Mouse (Mus musculus): ENCODE measurements around the gene Amigo3.

Amigo3 gene

DNA sequence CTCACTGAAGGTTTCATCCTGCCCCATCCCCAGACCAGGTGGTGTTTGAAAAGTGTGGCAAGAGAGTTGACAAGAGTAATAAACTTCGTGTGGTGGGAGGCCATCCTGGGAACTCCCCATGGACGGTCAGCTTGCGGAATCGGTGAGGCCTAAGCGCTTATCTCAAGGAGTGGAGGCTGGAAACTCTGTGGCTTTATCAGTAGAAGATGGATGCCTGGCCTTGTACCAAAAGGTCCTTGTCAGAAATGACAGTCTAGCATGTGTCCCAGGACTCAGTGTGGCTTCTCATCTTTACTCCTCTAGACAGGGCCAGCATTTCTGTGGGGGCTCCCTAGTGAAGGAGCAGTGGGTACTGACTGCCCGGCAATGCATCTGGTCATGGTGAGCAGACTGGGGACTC lies 30.6 kb downstream of the Amigo3 start:
- no peak for DNase-seq (ENCODE audit: low spot score)

DNA sequence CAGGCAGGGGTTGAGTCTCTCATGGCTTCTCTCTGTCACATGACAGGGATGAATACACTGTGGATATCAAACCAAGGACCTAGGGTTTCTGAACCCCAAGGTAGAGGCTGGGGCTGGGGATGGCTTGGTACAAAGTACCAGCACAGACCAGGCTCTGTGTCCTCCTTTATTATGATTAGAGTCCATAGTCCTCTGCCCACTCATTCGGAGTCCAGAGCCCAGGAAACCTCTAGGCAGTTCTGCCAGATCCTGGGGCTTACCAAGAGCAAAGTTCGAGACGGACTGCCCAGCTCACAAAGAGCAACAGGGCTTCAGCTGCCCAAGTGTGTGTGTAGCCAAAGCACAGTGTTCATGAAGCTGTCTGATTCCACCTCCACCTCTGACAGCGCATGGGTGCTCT lies 32.3 kb downstream of the Amigo3 start:
- no peak for DNase-seq (ENCODE audit: low spot score)

DNA sequence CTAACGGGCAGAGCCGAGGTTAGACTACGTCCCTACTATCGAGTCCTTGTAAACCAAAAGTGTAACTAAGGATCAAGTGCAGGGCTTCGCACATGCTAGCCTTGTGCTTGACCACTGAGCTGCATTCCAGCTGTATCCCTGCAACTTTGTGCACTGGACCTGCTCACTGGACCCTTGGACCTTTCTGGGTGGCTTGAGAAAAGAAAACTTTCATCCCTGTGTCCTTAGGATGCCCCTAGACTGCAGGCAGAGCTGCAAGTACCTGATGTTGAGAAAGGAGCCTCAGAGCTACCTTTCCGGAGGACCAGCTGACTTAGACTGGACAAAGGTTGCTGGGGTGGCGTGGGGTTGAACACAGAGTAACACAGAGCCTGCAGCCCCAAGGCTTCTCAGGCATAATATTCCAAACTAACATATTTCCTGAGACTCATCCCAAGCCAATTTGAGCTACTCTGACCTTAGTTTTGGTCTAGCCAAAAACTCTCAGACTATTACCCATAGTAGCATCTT lies 37.7 kb downstream of the Amigo3 start:
- DNase-seq (ENCODE audit: low spot score), result no peak

DNA sequence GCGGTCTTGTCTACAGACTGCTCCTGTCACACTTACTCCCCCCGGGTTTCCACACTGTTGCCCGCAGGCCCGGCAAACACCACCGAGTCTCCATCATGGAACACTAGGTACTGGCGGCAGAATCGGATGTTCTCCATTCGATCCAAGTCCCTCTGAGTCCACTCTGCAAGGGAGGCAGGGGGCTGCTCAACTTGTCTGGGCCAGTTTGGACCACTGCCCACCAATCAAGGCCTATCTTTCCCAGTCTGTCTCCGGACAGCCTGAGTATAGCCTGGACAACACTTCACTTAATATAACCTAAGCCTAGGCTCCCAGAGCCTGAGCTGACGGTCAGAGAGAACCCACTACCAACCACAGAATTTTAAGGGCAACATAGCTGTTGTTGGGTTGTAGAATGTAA lies 40.6 kb downstream of the Amigo3 start:
- DNase-seq (ENCODE audit: low spot score), result no peak

DNA sequence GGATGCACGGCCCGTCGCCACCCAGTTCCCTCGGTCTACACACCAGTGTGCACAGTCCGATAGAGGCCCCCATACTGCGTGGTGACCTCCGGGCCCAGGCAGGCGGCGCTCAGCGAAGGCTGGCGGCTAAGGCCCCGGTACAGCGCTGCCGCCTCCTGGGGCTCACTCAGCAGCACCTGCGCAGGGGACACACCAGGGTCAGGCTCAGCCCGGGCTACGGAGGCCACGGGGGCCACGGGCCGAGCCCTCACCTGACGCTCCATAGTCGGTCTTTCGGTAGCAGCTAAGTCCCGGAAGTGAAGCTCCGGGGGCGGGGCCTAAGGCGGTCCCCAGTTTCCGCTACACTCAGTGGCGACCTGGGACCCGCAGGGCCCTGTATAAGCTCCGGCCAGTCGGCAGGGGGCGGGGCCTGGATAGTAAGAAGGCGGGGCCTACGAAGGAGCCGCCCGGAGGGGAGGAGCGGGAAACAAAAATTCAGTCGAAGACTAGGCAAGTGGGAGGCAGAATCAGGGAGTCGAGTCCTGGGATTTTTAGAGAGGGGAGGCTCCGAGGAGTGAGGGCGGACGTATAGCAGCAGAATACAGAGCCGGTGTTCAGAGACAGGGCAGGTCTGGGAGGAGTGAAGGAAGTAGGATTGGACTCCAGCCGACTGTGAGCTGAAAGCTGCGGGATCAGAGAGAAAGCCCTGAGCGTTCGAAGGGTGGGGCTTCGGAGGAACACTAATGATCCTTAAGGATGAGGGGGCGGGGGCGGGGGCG lies 41.4 kb downstream of the Amigo3 start, which contains the start of gene Apeh:
TSS of gene Apeh (minus strand) at position 423 of the 758 bp plus-strand sequence.
- DNase-seq (ENCODE audit: low spot score), result peak; percentile 94

DNA sequence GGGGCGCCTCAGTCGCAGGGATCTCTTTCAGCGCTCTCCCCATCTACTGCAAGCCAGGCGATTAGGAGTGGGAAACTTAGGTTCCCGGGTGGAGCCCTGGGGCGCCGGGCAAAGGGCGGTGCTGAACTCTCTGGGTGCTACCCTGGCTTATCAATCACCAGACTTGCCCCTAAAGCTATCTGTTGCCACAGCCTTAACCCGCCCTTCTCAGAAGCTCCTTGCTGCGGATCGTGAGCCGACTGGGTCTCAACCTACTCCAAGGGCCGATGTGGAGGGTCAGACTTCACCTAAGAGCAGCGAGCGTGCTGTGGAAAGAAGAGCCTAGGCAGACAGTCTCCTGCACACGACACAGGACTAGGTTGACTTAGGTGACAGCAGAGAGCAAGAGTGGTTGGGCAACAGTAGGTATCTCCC lies 42.0 kb downstream of the Amigo3 start:
- peak; percentile 38 for DNase-seq (ENCODE audit: low spot score)

DNA sequence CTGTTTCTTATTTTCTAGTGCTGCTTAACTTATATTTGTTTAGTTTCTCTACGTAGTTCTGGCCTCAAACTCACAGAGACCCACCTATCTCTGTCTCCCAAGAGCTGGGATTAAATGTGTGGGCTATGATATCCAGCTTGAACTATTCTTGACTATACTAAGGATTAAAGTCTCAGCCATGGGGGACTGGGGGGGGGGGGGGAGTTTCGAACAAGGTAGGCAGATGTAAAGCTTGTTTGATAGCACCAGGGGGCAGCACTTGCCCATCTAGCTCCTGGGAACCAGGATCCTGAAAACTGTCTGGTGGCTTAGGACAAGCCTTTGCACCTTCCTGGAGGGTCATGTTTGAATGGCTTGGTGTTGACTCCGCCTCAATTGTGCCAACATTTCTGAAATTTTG lies 42.6 kb downstream of the Amigo3 start:
- peak; percentile 61 for DNase-seq (ENCODE audit: low spot score)

DNA sequence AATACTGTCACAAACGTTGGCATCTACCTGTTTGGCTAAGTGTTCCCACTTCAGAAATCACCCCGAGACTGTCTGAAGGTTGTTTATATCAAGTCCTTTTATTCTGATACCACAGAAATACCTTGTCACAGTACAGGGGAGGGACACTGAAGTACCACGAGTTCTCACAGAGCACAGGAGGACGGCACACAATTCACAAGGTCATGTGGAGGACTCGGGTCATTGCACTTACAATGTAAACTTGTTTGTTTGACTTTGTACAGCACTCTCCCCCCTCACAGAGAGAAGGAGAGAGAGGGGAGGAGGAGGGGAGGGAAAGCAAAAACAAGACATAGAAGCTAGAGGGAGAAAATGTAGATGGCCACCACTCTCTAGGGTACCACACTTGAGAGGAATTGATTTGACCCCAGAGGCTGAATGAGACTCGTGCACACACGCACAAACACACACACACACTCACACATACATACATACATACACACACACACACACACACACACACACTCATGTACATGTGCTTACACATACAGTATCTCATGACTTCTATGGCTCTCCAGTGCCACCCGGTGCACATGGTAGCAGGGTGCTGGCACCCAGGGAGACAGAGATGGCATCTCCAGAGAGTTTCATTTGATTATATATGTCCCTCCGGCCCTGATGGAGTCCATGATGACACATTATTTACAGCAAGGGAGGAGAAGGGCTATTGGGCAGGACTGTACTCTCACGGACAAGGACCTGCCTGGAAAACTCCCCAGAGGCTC lies 43.2 kb downstream of the Amigo3 start:
- no peak for DNase-seq (ENCODE audit: low spot score)

DNA sequence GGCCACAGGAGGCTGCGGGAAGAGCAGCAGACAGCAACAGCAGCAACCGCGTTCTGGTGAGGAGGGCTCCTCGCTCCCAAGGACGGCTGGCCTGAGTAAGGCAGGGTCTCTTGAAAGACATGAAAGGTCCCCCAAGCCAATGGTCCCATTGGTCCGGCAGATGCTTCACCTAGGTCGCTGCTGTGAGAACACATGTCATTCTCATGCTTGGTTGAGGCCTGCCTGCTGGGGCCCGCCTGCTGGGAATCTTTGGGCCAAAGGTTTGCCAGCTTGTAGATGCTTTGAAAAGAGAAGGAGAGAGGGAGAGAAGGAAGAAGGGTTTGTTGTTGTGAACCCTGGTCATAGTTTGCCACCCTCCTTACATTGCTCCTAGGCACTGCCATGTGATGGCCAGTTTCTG lies 46.7 kb downstream of the Amigo3 start:
- no peak for DNase-seq (ENCODE audit: low spot score)

DNA sequence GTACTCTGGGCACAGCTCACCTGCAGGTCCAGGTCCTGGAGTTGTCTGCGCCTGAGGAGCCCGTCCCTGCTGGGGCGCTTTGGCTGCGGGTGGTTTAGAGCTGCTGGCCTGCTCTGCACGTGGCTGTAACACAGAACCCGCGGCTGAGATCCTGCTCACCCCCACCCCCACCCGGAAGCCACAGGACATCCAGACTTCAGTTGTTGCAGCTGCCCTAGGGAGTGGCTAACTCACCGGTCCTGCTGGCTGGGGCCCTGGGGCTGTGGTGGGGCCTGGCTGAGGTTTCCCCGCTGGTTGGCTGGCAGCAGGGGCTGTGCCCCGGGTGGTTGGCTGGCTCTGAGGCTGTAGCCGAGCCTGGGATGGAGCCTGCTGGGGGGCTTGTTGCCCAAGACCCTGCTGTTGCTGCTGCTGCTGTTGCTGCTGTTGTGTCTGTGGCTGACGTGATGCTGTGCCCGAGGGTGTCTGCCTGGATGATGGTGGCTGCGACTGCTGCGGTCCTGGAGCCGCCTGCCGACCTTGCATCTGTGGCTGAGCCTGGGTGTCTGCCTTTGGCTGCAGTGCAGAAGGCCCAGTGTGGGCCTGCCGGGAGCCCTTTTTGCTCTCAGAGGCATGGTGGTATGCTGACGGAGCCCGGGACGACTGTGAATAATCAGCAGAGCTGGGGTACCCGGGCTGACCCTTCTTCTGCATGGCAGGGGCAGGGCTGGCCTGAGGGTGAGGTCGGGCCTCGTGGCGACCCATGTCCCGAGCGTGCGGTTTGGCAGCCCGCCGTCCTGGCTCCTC lies 52.0 kb downstream of the Amigo3 start:
- DNase-seq (ENCODE audit: low spot score), result no peak

Data from urinary bladder, postnatal 25 days (tissue).